Mouse (Mus musculus): Measurements from ENCODE around the gene Gmfg. TPM values are rescaled to one million over a fixed set of nuclear protein-coding genes. Genes with fewer than 3 reads are reported as not detected.

Gmfg gene
- polyA plus RNA-seq, 1 experiment from 2014 or later, result 19.2 TPM

DNA sequence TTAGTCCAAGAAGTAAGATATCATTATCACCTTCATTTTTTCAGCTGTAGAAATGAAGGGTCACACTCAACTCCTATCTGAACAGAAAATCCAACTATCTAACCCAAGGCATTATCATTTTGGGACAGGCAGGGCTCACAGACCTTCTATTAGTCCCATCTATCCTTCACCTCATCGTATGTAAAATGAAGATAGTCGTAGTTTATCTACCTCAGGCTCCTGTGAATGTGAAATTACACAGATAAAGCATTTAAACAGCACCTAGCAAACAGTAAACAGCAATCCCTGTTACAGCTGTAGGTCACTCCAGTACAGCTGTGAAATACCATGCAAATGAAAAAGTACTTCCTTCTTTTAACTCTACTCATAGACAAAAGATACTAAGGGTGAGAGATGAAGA lies 5.0 kb upstream of the Gmfg start:
- no peak overlapping the region for H3K4me2 ChIP-seq (ENCODE audit: low read depth, low read length)
- no peak overlapping the region for H3K9ac ChIP-seq (ENCODE audit: low read length)
- no peak for ATAC-seq (ENCODE audit: insufficient read depth, low FRiP score)
- H3K4me3 ChIP-seq (replicated peaks; ENCODE audit: low read length), result no peak overlapping the region
- 86% methylated on average over 2 of the region's 2 CpGs for WGBS
- no peaks in the 10 kb centered on the region for H3K9me3 ChIP-seq (replicated peaks; ENCODE audit: control insufficient read depth, low read length)
- H3K36me3 ChIP-seq (ENCODE audit: control insufficient read depth, insufficient read depth, low read length), result no peaks in the 10 kb centered on the region
- no peak overlapping the region for H3K27ac ChIP-seq (ENCODE audit: low read length)
- no peaks in the 10 kb centered on the region for H3K27me3 ChIP-seq (ENCODE audit: control insufficient read depth, insufficient read depth, low read length)
- H3K4me1 ChIP-seq (ENCODE audit: control insufficient read depth, insufficient read depth, low read length), result peaks cover 18% of the 10 kb centered on the region

- H3K9ac ChIP-seq (ENCODE audit: low read length), result peak overlapping the region; percentile 95
- H3K27me3 ChIP-seq (ENCODE audit: control insufficient read depth, insufficient read depth, low read length), result no peaks in the 10 kb centered on the region
- WGBS, result under 1% methylated on average over 32 of the region's 70 CpGs
- H3K4me3 ChIP-seq (replicated peaks; ENCODE audit: low read length), result peak overlapping the region; percentile 91
- ATAC-seq (ENCODE audit: insufficient read depth, low FRiP score), result peak; percentile 14; the same call in 1 of the 2 replicates
- peaks cover 19% of the 10 kb centered on the region for H3K4me1 ChIP-seq (ENCODE audit: control insufficient read depth, insufficient read depth, low read length)
- H3K36me3 ChIP-seq (ENCODE audit: control insufficient read depth, insufficient read depth, low read length), result no peaks in the 10 kb centered on the region
- H3K27ac ChIP-seq (ENCODE audit: low read length), result peak overlapping the region; percentile 35; the same call in 1 of the 2 replicates
- no peaks in the 10 kb centered on the region for H3K9me3 ChIP-seq (replicated peaks; ENCODE audit: control insufficient read depth, low read length)
- peak overlapping the region; percentile 69 for H3K4me2 ChIP-seq (ENCODE audit: low read depth, low read length)
These were observed 1.5 kb upstream of the Gmfg start for GRCm38 (mm10) chr7:28435660-28436259.

GRCm38 (mm10) chr7:28436271-28436904 lies 859 bp upstream of the Gmfg start:
- 2% methylated on average over 48 of the region's 64 CpGs for WGBS

GRCm38 (mm10) chr7:28437964-28438363 lies 717 bp downstream of the Gmfg start:
- H3K4me3 ChIP-seq (replicated peaks; ENCODE audit: low read length), result no peak overlapping the region
- peaks cover 19% of the 10 kb centered on the region for H3K4me1 ChIP-seq (ENCODE audit: control insufficient read depth, insufficient read depth, low read length)
- H3K36me3 ChIP-seq (ENCODE audit: control insufficient read depth, insufficient read depth, low read length), result no peaks in the 10 kb centered on the region
- H3K9ac ChIP-seq (ENCODE audit: low read length), result no peak overlapping the region
- H3K27ac ChIP-seq (ENCODE audit: low read length), result no peak overlapping the region
- H3K4me2 ChIP-seq (ENCODE audit: low read depth, low read length), result no peak overlapping the region
- no peaks in the 10 kb centered on the region for H3K9me3 ChIP-seq (replicated peaks; ENCODE audit: control insufficient read depth, low read length)
- no peaks in the 10 kb centered on the region for H3K27me3 ChIP-seq (ENCODE audit: control insufficient read depth, insufficient read depth, low read length)
- ATAC-seq (ENCODE audit: insufficient read depth, low FRiP score), result no peak

More at GRCm38 (mm10) chr7:28436271-28436904, 859 bp upstream of the Gmfg start:
- ATAC-seq (ENCODE audit: insufficient read depth, low FRiP score), result peak; percentile 98
- Histone ChIP-seq H3K4me2 (ENCODE audit: low read depth, low read length) (peak overlapping the region; percentile 66), H3K27me3 (ENCODE audit: control insufficient read depth, insufficient read depth, low read length) (no peaks in the 10 kb centered on the region), H3K4me3 (replicated peaks; ENCODE audit: low read length) (peak overlapping the region; percentile 91), H3K27ac (ENCODE audit: low read length) (peak overlapping the region; percentile 61), H3K4me1 (ENCODE audit: control insufficient read depth, insufficient read depth, low read length) (peaks cover 19% of the 10 kb centered on the region), H3K9ac (ENCODE audit: low read length) (peak overlapping the region; percentile 95), H3K36me3 (ENCODE audit: control insufficient read depth, insufficient read depth, low read length) (no peaks in the 10 kb centered on the region), H3K9me3 (replicated peaks; ENCODE audit: control insufficient read depth, low read length) (no peaks in the 10 kb centered on the region)

DNA sequence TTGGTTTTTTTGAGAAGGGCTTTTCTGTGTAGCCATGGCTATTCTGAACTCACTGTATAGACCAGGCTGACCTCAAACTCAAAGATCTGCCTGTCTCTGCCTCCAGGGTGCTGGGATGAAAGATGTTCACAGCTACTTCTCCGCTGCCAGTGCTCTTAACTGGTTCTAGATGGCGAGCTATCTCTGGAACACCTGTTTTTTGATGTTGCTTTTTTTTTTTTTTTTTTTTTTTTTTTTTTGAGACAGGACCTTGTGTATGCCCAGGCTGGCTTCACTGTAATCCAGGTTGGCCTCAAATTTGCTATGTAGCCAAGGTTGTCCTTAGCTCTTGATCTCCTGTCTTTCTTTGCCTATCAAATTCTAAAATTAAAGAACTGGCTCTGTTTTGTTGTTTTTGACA lies 1.5 kb downstream of the Gmfg start:
- WGBS, result 84% methylated on average over 2 of the region's 2 CpGs
- Histone ChIP-seq H3K4me2 (ENCODE audit: low read depth, low read length) (no peak overlapping the region), H3K27ac (ENCODE audit: low read length) (no peak overlapping the region), H3K9me3 (replicated peaks; ENCODE audit: control insufficient read depth, low read length) (no peaks in the 10 kb centered on the region), H3K36me3 (ENCODE audit: control insufficient read depth, insufficient read depth, low read length) (no peaks in the 10 kb centered on the region), H3K4me1 (ENCODE audit: control insufficient read depth, insufficient read depth, low read length) (peaks cover 19% of the 10 kb centered on the region), H3K4me3 (replicated peaks; ENCODE audit: low read length) (no peak overlapping the region), H3K27me3 (ENCODE audit: control insufficient read depth, insufficient read depth, low read length) (no peaks in the 10 kb centered on the region), H3K9ac (ENCODE audit: low read length) (no peak overlapping the region)
- ATAC-seq (ENCODE audit: insufficient read depth, low FRiP score), result no peak

DNA sequence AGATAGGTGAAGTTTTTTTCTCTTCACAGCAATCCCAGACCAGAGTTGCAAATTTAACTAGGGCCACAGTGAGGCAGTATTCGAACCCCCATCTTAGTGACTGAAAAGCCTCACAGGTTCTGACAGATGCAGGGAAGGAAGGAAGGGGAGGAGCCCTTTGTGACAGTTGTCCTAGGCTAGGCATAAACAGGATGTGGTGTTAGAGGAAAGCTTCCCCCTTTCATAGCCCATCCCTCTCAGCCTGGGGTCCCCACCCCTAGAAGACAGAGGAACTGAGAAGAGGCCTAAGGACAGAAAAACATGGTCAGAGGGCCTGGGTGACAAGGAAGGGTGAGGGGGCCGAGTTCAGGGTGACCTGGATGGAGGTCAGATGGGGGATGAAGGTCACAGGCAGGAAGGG lies 3.5 kb downstream of the Gmfg start:
- no peaks in the 10 kb centered on the region for H3K9me3 ChIP-seq (replicated peaks; ENCODE audit: control insufficient read depth, low read length)
- WGBS, result 50% methylated on average over 2 of the region's 2 CpGs
- no peak overlapping the region for H3K4me2 ChIP-seq (ENCODE audit: low read depth, low read length)
- no peaks in the 10 kb centered on the region for H3K27me3 ChIP-seq (ENCODE audit: control insufficient read depth, insufficient read depth, low read length)
- peak overlapping the region; percentile 18; the same call in 1 of the 2 replicates for H3K4me3 ChIP-seq (replicated peaks; ENCODE audit: low read length)
- no peak for ATAC-seq (ENCODE audit: insufficient read depth, low FRiP score)
- H3K27ac ChIP-seq (ENCODE audit: low read length), result no peak overlapping the region; the same call in 1 of the 2 replicates
- no peaks in the 10 kb centered on the region for H3K36me3 ChIP-seq (ENCODE audit: control insufficient read depth, insufficient read depth, low read length)
- H3K9ac ChIP-seq (ENCODE audit: low read length), result no peak overlapping the region
- H3K4me1 ChIP-seq (ENCODE audit: control insufficient read depth, insufficient read depth, low read length), result 0 out of 2 replicates have a peak, but pooled peaks cover 5% of the 10 kb centered on the region

DNA sequence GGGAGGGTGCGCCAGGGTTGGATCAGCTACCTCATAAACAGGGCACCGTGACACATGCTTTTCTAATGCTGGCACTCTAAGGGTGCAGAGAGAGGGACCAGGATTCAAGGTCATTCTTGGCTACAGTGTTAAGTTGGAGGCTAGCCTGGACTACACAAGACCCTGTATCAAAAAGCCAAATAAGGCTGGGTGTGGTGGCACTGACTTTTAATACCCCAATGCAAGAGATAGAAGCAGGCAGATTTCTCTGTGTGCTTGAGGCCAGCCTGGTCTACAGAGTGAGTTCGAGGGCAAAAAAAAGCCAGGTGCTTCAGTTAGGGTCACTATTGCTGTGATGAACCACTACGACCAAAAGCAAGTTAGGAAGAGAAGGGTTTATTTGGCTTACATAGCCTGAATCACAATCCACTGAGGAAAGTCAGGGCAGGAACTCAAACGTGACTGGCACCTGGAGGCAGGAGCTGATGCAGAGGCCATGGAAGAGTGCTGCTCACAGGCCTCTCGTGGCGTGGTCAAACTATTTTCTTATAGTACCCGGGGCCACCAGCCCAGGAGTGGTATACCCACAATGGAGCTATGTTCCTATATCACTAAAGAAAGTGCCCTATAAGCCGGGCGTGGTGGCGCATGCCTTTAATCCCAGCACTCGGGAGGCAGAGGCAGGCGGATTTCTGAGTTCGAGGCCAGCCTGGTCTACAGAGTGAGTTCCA lies 4.7 kb downstream of the Gmfg start:
- WGBS, result 81% methylated on average over 14 of the region's 14 CpGs
- no peak overlapping the region for H3K9ac ChIP-seq (ENCODE audit: low read length)
- H3K36me3 ChIP-seq (ENCODE audit: control insufficient read depth, insufficient read depth, low read length), result no peaks in the 10 kb centered on the region
- 0 out of 2 replicates have a peak, but pooled peaks cover 5% of the 10 kb centered on the region for H3K4me1 ChIP-seq (ENCODE audit: control insufficient read depth, insufficient read depth, low read length)
- no peaks in the 10 kb centered on the region for H3K9me3 ChIP-seq (replicated peaks; ENCODE audit: control insufficient read depth, low read length)
- no peak for ATAC-seq (ENCODE audit: insufficient read depth, low FRiP score)
- H3K27ac ChIP-seq (ENCODE audit: low read length), result peak overlapping the region; percentile 46; the same call in 1 of the 2 replicates
- no peak overlapping the region for H3K4me2 ChIP-seq (ENCODE audit: low read depth, low read length)
- no peaks in the 10 kb centered on the region; the same call in 1 of the 2 replicates for H3K27me3 ChIP-seq (ENCODE audit: control insufficient read depth, insufficient read depth, low read length)
- H3K4me3 ChIP-seq (replicated peaks; ENCODE audit: low read length), result no peak overlapping the region

GRCm38 (mm10) chr7:28442688-28443087 lies 5.4 kb downstream of the Gmfg start:
- no peaks in the 10 kb centered on the region for H3K36me3 ChIP-seq (ENCODE audit: control insufficient read depth, insufficient read depth, low read length)
- no peaks in the 10 kb centered on the region for H3K4me1 ChIP-seq (ENCODE audit: control insufficient read depth, insufficient read depth, low read length)
- H3K4me3 ChIP-seq (replicated peaks; ENCODE audit: low read length), result no peak overlapping the region
- no peak for ATAC-seq (ENCODE audit: insufficient read depth, low FRiP score)
- no peak overlapping the region for H3K4me2 ChIP-seq (ENCODE audit: low read depth, low read length)
- no peak overlapping the region for H3K9ac ChIP-seq (ENCODE audit: low read length)
- WGBS, result 38% methylated on average over 4 of the region's 4 CpGs
- no peaks in the 10 kb centered on the region; the same call in 1 of the 2 replicates for H3K27me3 ChIP-seq (ENCODE audit: control insufficient read depth, insufficient read depth, low read length)
- H3K9me3 ChIP-seq (replicated peaks; ENCODE audit: control insufficient read depth, low read length), result no peaks in the 10 kb centered on the region
- H3K27ac ChIP-seq (ENCODE audit: low read length), result no peak overlapping the region
